Mouse (Mus musculus) Patski (cell line): ENCODE measurements around the gene E130114P18Rik. TPM values are rescaled to one million over a fixed set of nuclear protein-coding genes. Genes with fewer than 3 reads are reported as not detected.
A peak's percentile ranks its signal among the peaks of the same experiment; 100 is the strongest.

Experiments
- ATAC-seq: fragments of 100-300 bp; one replicate; pipeline ENCODE4 v1.8.0; 2021
- CTCF ChIA-PET: fragments of 350-600 bp; sonication (Branson Sonifier 250); formaldehyde crosslinking; loops from one replicate; lab custom pipeline; 2022; ENCODE audit warnings: inconsistent platforms; lab: Charles Lee
- POLR2A ChIA-PET: fragments of 350-600 bp; sonication (Branson Sonifier 250); formaldehyde crosslinking; loops from one replicate; lab custom pipeline; 2022; ENCODE audit warnings: antibody characterized with exemption, inconsistent platforms; lab: Charles Lee
- DNase-seq: peaks from one replicate; pipeline ENCODE4 v3.0.0-alpha.2; 2011; ENCODE audit warnings: low read depth, low spot score
- H3K27me3 ChIP-seq: fragments of 371-371 bp; one replicate; pipeline ENCODE4 v1.5.1; 2021
- CTCF ChIP-seq: fragments of 100-300 bp; IDR thresholded peaks from one replicate; pipeline ENCODE4 v1.5.1; 2021
- in situ Hi-C: fragments of 300-500 bp; cut with MboI; formaldehyde crosslinking; loops from 3 replicates; pipeline ENCODE4 v1.11.1; 2018; ENCODE audit warnings: low pct_unique_long_range_greater_than_20kb, mixed read lengths
- polyA plus RNA-seq: library from polyadenylated mRNA; unstranded; gene quantifications from one replicate; pipeline ENCODE4 v1.2.3, GENCODE M21; 2021

E130114P18Rik gene
- polyA plus RNA-seq, 1 experiment from 2014 or later: 0.09 TPM

DNA sequence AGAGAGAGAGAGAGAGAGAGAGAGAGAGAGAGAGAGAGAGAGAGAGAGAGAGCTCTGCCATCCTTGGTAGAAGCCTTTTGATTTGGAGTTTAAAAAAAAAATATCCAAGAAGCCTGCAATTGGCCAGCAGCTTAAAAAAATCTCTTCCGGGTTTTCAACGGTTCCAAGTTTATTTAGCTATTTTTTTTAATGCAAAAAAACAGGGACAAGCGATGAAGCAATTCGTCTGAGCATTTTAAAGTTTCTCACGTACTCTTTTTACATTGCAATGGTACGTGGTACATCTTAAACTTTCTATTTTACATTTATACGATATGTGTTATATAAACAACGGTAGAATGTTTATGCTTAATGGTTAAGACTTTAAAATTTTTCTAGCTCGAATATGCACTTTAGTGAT lies 5.2 kb downstream of the E130114P18Rik start, which contains the start of gene Nfia:
Nfia (plus strand) TSS at position 94 of the 400 bp plus-strand sequence.
- in situ Hi-C loops: loop anchor here (10.0 kb wide), 1 partner anchor 332 kb away; no protein-coding TSS in a partner anchor
- ChIA-PET CTCF (interaction anchor here (1.0 to 1.2 kb wide), 3 partner anchors 25 to 95 kb away, joined by 3 to 5 read pairs (median 4); no protein-coding TSS in a partner anchor), POLR2A (interaction anchor here (0.6 to 1.0 kb wide), 7 partner anchors 21 to 601 kb away, joined by 3 to 8 read pairs (median 5); no protein-coding TSS in a partner anchor)
- DNase-seq: no peak
- TF ChIP-seq CTCF: no peak
- no peaks in the 10 kb centered on the region for H3K27me3 ChIP-seq
- ATAC-seq: no peak

DNA sequence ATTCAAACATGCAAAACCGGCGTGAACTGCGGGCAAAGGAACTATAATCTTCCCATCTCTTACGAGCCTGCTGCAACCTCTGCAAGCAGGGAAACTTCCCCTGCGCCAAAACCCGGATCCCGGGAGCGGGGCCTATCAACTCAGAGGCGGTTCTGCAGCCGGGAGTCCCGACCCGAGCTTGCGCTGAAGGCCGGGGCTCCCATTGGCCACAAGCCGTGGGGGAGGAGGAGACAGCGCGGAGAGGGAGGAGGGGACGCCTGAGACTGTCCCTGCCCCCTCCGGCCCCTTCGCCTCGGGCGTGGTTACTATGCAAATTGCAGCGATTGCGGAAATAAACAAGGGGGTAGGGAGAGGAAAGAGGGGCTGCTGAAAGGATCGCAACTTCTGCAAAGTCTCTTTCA lies 5.8 kb downstream of the E130114P18Rik start:
- ChIA-PET CTCF (no interaction called here), POLR2A (interaction anchor here (1.0 kb wide), 1 partner anchor 26 kb away, joined by 3 read pairs; no protein-coding TSS in a partner anchor)
- TF ChIP-seq CTCF: no peak
- in situ Hi-C loops: loop anchor here (10.0 kb wide), 1 partner anchor 333 kb away; no protein-coding TSS in a partner anchor
- DNase-seq (no peak), ATAC-seq (peak; percentile 88)
- H3K27me3 ChIP-seq: no peaks in the 10 kb centered on the region

DNA sequence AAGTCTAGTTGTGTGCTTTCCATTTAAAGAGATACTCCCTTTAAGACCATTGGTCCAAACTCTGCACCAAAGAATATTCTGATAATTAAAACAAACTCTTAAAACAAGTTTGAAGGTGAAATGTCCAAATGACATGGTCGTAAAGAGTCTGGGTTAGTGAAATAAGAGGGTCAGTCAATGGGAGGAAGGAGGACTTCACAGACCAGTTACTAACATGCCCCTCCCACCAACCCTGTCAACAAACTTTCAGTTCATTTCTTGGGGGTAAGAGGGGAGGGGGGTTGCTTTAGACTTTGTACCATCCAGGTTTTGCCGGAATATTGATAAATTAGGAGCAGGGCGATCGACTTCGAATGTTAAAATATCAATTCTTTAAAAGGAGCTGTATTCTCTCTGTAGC lies 6.5 kb downstream of the E130114P18Rik start:
- in situ Hi-C loops: loop anchor here (10.0 kb wide), 1 partner anchor 333 kb away; no protein-coding TSS in a partner anchor
- POLR2A ChIA-PET: no interaction called here
- DNase-seq: no peak

DNA sequence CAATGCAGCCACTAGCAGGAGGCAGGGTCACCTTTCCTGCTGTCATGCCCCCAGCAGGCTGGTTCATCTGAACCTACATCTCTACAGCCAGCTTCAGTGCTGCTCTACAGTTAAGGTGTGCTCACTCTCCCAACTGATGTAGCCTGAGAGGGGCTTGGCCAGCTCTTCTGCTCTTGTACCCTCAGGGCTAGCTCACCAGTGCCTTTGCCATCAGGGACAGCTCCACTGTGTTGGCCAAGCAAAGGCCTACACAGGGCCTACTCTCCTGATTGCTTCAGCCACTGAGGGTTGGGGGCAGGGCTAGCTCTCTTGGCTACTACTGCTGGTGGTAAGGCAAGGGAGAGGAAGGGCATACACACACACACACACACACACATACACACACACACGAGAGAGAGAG lies 8.0 kb downstream of the E130114P18Rik start:
- H3K27me3 ChIP-seq: no peaks in the 10 kb centered on the region
- in situ Hi-C loops: loop anchor here (10.0 kb wide), 1 partner anchor 335 kb away; no protein-coding TSS in a partner anchor
- ATAC-seq (no peak), DNase-seq (no peak)
- CTCF ChIA-PET: interaction anchor here (0.9 kb wide), 1 partner anchor 38 kb away, joined by 3 read pairs; no protein-coding TSS in a partner anchor
- POLR2A ChIA-PET: no interaction called here
- no peak for TF ChIP-seq CTCF

More for the DNA sequence above, 6.5 kb downstream of the E130114P18Rik start:
- no peaks in the 10 kb centered on the region for H3K27me3 ChIP-seq
- CTCF ChIA-PET: no interaction called here
- no peak for ATAC-seq
- no peak for TF ChIP-seq CTCF

DNA sequence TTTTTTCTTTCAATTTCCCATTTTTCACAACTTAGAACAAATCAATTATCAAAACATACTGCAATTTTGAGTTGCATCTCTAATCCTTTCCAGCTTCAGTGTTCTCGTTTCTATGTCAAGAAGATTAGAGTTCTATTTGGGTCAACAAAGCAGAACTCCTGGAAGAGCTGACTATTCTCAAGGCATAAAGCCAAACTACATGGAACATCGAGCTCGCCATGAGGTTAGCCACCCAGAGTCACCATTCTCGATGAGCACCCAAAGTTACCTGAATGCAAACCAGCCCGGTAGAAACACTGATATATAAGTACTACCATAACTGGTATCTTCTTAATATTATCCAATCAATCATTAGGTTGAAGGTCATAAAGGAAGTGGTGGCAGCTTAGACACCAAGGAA lies 10.4 kb downstream of the E130114P18Rik start:
- H3K27me3 ChIP-seq: no peaks in the 10 kb centered on the region
- no peak for TF ChIP-seq CTCF
- ATAC-seq (no peak), DNase-seq (no peak)
- POLR2A ChIA-PET: no interaction called here
- CTCF ChIA-PET: interaction anchor here (0.7 kb wide), 1 partner anchor 16 kb away, joined by 3 read pairs; no protein-coding TSS in a partner anchor
- in situ Hi-C loops: no loop called here

DNA sequence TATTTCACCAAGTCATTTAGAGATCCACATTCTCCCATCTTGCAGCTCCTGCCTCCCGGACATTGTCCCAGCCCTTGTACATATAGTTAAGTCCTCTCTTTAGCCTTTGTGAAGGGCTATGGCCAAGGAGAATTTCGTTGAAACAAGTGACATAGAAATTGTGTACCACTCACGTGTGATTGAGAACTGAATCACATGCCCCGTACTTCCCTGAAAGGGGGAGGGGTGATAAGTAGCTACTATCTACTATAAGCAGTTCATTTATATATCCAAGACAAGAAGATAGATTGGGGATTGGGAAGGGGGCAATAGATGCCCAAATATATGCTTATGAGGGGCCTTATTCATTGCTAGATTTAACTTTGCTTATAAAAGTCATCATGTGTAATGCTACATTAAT lies 10.9 kb downstream of the E130114P18Rik start:
- no peaks in the 10 kb centered on the region for H3K27me3 ChIP-seq
- TF ChIP-seq CTCF: no peak
- ChIA-PET CTCF (interaction anchor here (0.7 kb wide), 1 partner anchor 15 kb away, joined by 3 read pairs; no protein-coding TSS in a partner anchor), POLR2A (no interaction called here)
- DNase-seq (no peak), ATAC-seq (no peak)
- in situ Hi-C loops: no loop called here

DNA sequence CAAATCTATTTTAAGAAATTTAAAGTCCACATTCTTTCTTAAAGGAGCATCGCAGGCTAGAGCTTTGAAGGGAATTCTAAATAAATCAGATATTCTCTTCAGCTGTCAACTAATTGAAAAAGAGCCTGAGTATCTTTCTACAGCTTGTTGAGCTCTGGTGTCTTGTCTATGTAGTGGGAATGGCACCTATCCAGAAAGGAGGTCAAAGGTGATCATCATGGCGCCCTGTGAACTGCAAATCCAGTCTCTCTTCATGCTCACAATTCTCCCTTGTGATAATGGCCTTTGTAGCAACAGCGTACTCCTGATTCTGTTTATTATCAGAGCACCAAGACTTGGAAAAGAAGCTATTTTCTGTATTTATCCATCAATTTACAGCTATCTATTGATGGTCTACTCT lies 11.8 kb downstream of the E130114P18Rik start:
- H3K27me3 ChIP-seq: no peaks in the 10 kb centered on the region
- ATAC-seq (no peak), DNase-seq (no peak)
- CTCF ChIA-PET: interaction anchor here (1.2 kb wide), 1 partner anchor 15 kb away, joined by 5 read pairs; no protein-coding TSS in a partner anchor
- in situ Hi-C loops: no loop called here
- no peak for TF ChIP-seq CTCF
- POLR2A ChIA-PET: no interaction called here

DNA sequence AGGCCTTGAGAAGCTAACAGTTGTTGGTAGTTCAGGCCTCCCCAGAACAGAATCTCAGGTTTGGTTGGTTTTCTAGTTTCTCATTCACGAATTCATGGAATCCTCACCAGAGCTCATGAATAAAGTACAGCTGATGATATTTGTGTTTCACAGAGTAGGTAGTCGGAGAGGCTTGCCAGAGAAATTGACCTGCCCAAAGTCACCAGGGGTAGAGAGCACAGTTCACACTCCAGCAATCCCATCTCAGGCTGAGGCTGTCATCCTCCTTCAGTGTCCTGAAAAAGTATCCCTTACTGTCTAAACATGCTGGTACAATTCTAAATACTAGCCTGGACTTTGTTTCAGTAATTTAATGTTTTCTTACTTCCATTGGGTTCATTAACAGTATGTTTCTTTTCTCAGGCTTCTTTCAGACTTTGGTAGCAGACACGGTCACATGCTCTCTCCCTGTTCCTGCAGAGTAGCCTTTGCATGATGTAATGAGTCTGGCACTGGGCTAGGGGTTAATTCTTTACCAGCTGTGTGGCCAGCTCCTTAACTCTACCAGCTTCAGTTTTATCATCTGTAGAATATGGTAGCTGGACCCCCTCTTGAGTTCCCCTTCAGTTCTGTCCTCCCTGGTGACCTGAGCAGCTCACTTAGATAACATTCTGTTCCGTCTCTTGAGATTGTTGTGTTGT lies 12.4 kb downstream of the E130114P18Rik start:
- ChIA-PET POLR2A (interaction anchor here (0.6 kb wide), 1 partner anchor 628 kb away, joined by 3 read pairs; no protein-coding TSS in a partner anchor), CTCF (interaction anchor here (1.2 kb wide), 1 partner anchor 14 kb away, joined by 5 read pairs; no protein-coding TSS in a partner anchor)
- DNase-seq (no peak), ATAC-seq (peak; percentile 47)
- no peaks in the 10 kb centered on the region for H3K27me3 ChIP-seq
- in situ Hi-C loops: no loop called here
- TF ChIP-seq CTCF: no peak

DNA sequence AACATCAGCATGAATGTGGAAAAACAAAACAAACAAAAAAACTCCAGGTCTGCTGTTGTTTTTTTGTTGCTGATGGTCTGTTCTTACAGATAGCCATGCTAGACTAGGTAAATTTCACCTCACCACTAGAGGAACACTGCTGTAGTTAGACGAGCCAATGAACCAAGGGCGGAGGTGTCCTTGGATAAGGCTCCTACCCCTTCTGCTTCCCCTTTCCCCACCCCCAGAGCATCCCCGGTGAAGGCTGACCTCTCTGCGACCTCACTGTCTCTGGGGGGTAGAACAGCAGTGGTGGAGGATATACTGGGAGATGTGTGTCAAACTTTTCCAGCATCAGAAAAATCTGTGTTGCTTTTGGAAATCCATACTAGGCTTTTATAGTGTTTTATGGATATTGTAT lies 13.3 kb downstream of the E130114P18Rik start:
- H3K27me3 ChIP-seq: no peaks in the 10 kb centered on the region
- DNase-seq (no peak), ATAC-seq (no peak)
- ChIA-PET CTCF (no interaction called here), POLR2A (no interaction called here)
- in situ Hi-C loops: no loop called here
- TF ChIP-seq CTCF: no peak

DNA sequence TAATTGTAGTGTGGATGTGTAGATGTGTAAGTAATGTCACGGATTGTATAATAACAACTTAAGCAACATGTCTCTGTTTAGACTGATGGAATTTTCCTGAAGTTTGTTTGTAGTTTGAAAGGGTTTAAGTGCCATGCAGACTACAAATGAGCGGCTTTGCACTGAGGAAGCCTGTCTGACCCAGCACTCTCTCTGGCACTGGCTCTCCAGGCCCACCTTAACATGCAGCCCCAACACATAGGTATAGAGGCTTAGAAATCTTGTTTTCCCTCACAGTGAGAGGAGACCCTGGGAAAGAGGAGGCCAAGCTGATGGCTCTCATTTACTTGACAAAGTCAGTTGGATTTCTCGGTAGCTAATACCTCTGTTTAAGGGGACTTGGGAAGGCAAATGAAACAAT lies 19.2 kb downstream of the E130114P18Rik start:
- no peak for ATAC-seq
- no peaks in the 10 kb centered on the region for H3K27me3 ChIP-seq
- TF ChIP-seq CTCF: no peak
- no peak for DNase-seq
- ChIA-PET CTCF (interaction anchor here (0.9 to 2.2 kb wide), 3 partner anchors 8 to 13 kb away, joined by 3 to 5 read pairs (median 3); no protein-coding TSS in a partner anchor), POLR2A (no interaction called here)
- in situ Hi-C loops: no loop called here
